Mouse (Mus musculus): ENCODE measurements around the gene Iscu. TPM values are rescaled to one million over a fixed set of nuclear protein-coding genes. Genes with fewer than 3 reads are reported as not detected.

The Iscu gene
- total RNA-seq, 1 experiment, result 78.4 TPM

DNA sequence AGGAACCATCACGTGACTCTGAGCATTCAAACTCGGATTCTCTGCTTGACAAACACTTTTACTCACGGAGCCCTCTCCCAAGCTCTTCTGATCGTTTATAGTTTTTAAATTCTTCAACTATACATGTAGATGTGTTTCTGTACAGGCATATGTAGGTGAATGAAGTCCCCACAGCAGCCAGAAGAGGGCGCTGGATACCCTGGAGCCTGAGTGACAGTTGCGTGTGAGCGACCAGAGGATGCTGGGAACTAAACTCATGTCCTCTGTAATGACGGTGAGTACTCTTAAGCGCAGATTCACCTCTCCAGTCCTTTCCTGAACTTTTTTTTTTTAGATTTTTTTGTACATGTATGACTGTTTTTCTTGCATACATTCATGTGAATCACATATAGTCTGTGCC lies 41.1 kb downstream of the Iscu start:
- TF ChIP-seq MAFK (IDR thresholded peaks at IDR 0.05; ENCODE audit: insufficient read depth, low read depth, low read length) (no peak), ZNF384 (IDR thresholded peaks at IDR 0.05; ENCODE audit: low read depth, low read length) (no peak), CHD2 (IDR thresholded peaks at IDR 0.05; ENCODE audit: low read depth, low read length) (no peak), ZC3H11A (IDR thresholded peaks at IDR 0.05; ENCODE audit: borderline replicate concordance, low read depth, low read length) (no peak), HCFC1 (IDR thresholded peaks at IDR 0.05; ENCODE audit: borderline replicate concordance, insufficient read depth, low read length) (no peak)
- Histone ChIP-seq H3K9ac (ENCODE audit: insufficient read depth, low read depth, low read length, poor library complexity, severe bottlenecking) (peak overlapping the region; percentile 37; the same call in 1 of the 2 replicates), H3K36me3 (ENCODE audit: control insufficient read depth, insufficient read depth, low read length, poor library complexity, severe bottlenecking) (no peaks in the 10 kb centered on the region), H3K4me3 (ENCODE audit: insufficient read depth in 1 of 2, low read depth in 1 of 2, low read length in 2 of 2, poor library complexity in 1 of 2, severe bottlenecking in 1 of 2) (no peak overlapping the region), H3K9me3 (ENCODE audit: control insufficient read depth, insufficient read depth, low read depth, low read length) (no peaks in the 10 kb centered on the region), H3K4me1 (ENCODE audit: control insufficient read depth in 2 of 2, insufficient read depth in 2 of 2, low read length in 2 of 2, poor library complexity in 1 of 2) (peaks cover 0 to 16% of the 10 kb centered on the region in 2 experiments; a peak in 2 of 4 replicates), H3K27ac (ENCODE audit: insufficient read depth, low read depth, low read length, poor library complexity, severe bottlenecking) (no peak overlapping the region)
- in situ Hi-C loops (cut with MboI; ENCODE audit: low sequenced_read_pairs in 2 of 2, unreplicated experiment in 2 of 2), result loop anchor here in 1 of 2 experiments (5.0 to 10.0 kb wide), 2 partner anchors 36 to 449 kb away; no protein-coding TSS in a partner anchor
- DNase-seq (ENCODE audit: low read depth, low spot score), result peak; percentile 80

DNA sequence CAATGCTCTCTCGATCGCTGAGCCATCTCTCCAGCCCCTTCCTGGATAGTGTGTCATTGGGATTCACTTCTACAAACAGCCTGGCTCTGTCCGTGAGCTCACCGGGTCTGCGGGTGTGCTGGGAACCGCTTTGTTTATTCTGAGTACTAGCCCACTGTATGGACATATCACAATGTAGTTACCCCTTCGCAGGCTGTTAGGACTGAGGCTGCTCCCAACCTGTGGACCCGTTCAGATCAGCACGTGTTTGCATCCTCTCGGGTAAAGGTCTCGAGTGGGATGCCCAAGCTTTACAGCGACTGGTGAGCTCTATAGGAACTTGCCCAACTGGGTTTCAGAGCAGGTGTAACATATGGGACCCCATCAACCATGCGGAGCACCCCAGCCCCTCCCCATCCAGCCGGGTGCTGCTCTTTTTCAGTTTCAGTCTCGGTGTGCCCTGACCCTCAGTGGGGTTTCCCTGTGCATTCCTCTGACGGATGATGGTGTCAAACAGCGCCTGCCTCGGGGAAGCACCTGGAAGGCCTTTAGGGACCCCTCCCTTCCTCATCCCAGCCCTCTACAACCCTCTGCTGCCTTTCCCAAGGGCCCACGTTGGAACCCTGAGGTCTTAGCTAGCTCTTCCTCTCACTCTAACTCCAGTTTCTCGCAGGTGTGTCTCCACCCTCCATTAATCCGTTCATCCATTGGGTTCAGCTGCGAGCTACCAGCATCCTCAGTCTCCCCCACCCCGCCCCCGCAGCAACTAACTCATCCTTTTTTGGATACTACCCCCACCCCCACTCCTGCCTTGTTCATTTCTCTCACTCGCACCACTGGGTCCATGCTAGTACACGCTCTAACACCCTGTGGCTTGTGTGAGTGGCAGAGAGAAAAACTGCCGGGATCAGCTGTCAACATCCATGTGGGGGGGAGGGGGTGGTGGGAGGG lies 41.8 kb downstream of the Iscu start:
- in situ Hi-C loops (cut with MboI; ENCODE audit: low sequenced_read_pairs in 2 of 2, unreplicated experiment in 2 of 2), result loop anchor here in 1 of 2 experiments (5.0 to 10.0 kb wide), 2 partner anchors 37 to 450 kb away; no protein-coding TSS in a partner anchor
- Histone ChIP-seq H3K9ac (ENCODE audit: insufficient read depth, low read depth, low read length, poor library complexity, severe bottlenecking) (peak overlapping the region; percentile 37; the same call in 1 of the 2 replicates), H3K27ac (ENCODE audit: insufficient read depth, low read depth, low read length, poor library complexity, severe bottlenecking) (no peak overlapping the region)

DNA sequence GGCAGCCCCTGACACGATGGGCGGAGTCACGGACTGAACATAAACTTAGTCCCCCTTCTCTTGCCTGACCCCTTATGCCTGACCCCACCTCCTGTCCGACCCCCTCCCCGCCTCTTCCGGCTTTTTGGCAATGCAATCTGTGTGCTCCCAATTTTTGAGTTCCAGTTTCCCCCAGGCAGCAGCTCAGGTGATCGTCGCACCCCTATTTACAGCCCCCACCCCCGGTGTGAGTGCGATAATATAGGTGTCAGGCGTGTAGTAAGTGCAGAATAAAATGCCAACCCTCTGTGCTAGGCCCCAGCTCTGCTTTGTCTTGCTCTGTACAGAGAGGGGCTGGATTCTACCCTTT lies 42.5 kb downstream of the Iscu start:
- in situ Hi-C loops (cut with MboI; ENCODE audit: low sequenced_read_pairs in 2 of 2, unreplicated experiment in 2 of 2), result loop anchor here in 1 of 2 experiments (10.0 kb wide), 1 partner anchor 450 kb away; no protein-coding TSS in a partner anchor
- H3K4me1 ChIP-seq (ENCODE audit: control insufficient read depth in 2 of 2, insufficient read depth in 2 of 2, low read length in 2 of 2, poor library complexity in 1 of 2), result peaks cover 0 to 20% of the 10 kb centered on the region in 2 experiments; a peak in 2 of 4 replicates
- TF ChIP-seq MAFK (IDR thresholded peaks at IDR 0.05; ENCODE audit: insufficient read depth, low read depth, low read length), result no peak
- TF ChIP-seq CHD2 (IDR thresholded peaks at IDR 0.05; ENCODE audit: low read depth, low read length), result no peak
- TF ChIP-seq ZC3H11A (IDR thresholded peaks at IDR 0.05; ENCODE audit: borderline replicate concordance, low read depth, low read length), result no peak
- no peak for TF ChIP-seq ZNF384 (IDR thresholded peaks at IDR 0.05; ENCODE audit: low read depth, low read length)
- no peak for TF ChIP-seq HCFC1 (IDR thresholded peaks at IDR 0.05; ENCODE audit: borderline replicate concordance, insufficient read depth, low read length)
- H3K4me3 ChIP-seq (ENCODE audit: insufficient read depth in 1 of 2, low read depth in 1 of 2, low read length in 2 of 2, poor library complexity in 1 of 2, severe bottlenecking in 1 of 2), result no peak overlapping the region
- no peak overlapping the region for H3K27ac ChIP-seq (ENCODE audit: insufficient read depth, low read depth, low read length, poor library complexity, severe bottlenecking)
- DNase-seq (ENCODE audit: low read depth, low spot score), result no peak
- H3K36me3 ChIP-seq (ENCODE audit: control insufficient read depth, insufficient read depth, low read length, poor library complexity, severe bottlenecking), result no peaks in the 10 kb centered on the region
- no peak overlapping the region for H3K9ac ChIP-seq (ENCODE audit: insufficient read depth, low read depth, low read length, poor library complexity, severe bottlenecking)
- no peaks in the 10 kb centered on the region for H3K9me3 ChIP-seq (ENCODE audit: control insufficient read depth, insufficient read depth, low read depth, low read length)

More for the DNA sequence above, 41.8 kb downstream of the Iscu start:
- Histone ChIP-seq H3K4me3 (ENCODE audit: insufficient read depth in 1 of 2, low read depth in 1 of 2, low read length in 2 of 2, poor library complexity in 1 of 2, severe bottlenecking in 1 of 2) (peak overlapping the region in 1 of 2 experiments; percentile 21; a peak in 1 of 4 replicates), H3K36me3 (ENCODE audit: control insufficient read depth, insufficient read depth, low read length, poor library complexity, severe bottlenecking) (no peaks in the 10 kb centered on the region), H3K4me1 (ENCODE audit: control insufficient read depth in 2 of 2, insufficient read depth in 2 of 2, low read length in 2 of 2, poor library complexity in 1 of 2) (peaks cover 0 to 20% of the 10 kb centered on the region in 2 experiments; a peak in 2 of 4 replicates), H3K9me3 (ENCODE audit: control insufficient read depth, insufficient read depth, low read depth, low read length) (no peaks in the 10 kb centered on the region)
- TF ChIP-seq ZC3H11A (IDR thresholded peaks at IDR 0.05; ENCODE audit: borderline replicate concordance, low read depth, low read length) (no peak), MAFK (IDR thresholded peaks at IDR 0.05; ENCODE audit: insufficient read depth, low read depth, low read length) (no peak), HCFC1 (IDR thresholded peaks at IDR 0.05; ENCODE audit: borderline replicate concordance, insufficient read depth, low read length) (no peak), ZNF384 (IDR thresholded peaks at IDR 0.05; ENCODE audit: low read depth, low read length) (no peak), CHD2 (IDR thresholded peaks at IDR 0.05; ENCODE audit: low read depth, low read length) (no peak)
- DNase-seq (ENCODE audit: low read depth, low spot score), result no peak

DNA sequence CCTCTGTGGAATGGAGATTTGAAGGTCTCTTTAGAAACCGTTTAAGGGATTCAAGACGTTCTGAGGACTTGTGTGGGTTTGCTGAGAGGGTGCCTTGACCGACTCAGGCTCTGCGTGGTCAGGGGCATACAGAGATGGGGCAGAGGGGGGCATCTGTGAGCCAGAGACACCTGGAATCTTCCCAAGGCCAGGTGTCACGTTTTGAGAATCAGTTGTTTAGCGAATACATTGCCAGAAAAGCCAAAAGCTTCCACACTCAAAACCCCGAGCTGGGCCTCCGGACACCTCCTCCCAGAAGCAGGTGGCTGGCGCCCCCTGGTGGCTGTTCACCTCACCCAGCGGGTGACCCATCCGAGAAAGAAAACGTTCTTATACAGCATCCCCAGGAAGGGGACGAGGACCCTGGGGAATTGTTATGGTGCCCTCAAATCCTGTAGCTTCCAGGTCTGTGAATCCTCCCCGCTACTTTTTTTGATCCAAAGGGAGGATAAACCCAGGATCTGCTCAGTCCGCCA lies 43.1 kb downstream of the Iscu start:
- no peak overlapping the region for H3K9ac ChIP-seq (ENCODE audit: insufficient read depth, low read depth, low read length, poor library complexity, severe bottlenecking)

More for the DNA sequence above, 43.1 kb downstream of the Iscu start:
- H3K9me3 ChIP-seq (ENCODE audit: control insufficient read depth, insufficient read depth, low read depth, low read length), result no peaks in the 10 kb centered on the region
- DNase-seq (ENCODE audit: low read depth, low spot score), result peak; percentile 72
- H3K4me1 ChIP-seq (ENCODE audit: control insufficient read depth in 2 of 2, insufficient read depth in 2 of 2, low read length in 2 of 2, poor library complexity in 1 of 2), result peaks cover 0 to 20% of the 10 kb centered on the region in 2 experiments; a peak in 2 of 4 replicates
- TF ChIP-seq HCFC1 (IDR thresholded peaks at IDR 0.05; ENCODE audit: borderline replicate concordance, insufficient read depth, low read length), result peak; percentile 40; the same call in 1 of the 2 replicates
- TF ChIP-seq ZNF384 (IDR thresholded peaks at IDR 0.05; ENCODE audit: low read depth, low read length), result no peak
- no peak for TF ChIP-seq CHD2 (IDR thresholded peaks at IDR 0.05; ENCODE audit: low read depth, low read length)
- TF ChIP-seq ZC3H11A (IDR thresholded peaks at IDR 0.05; ENCODE audit: borderline replicate concordance, low read depth, low read length), result peak; percentile 72
- 0 out of 2 replicates have a peak, but pooled peaks have one; percentile 4 for TF ChIP-seq MAFK (IDR thresholded peaks at IDR 0.05; ENCODE audit: insufficient read depth, low read depth, low read length)
- no peaks in the 10 kb centered on the region for H3K36me3 ChIP-seq (ENCODE audit: control insufficient read depth, insufficient read depth, low read length, poor library complexity, severe bottlenecking)
- no peak overlapping the region for H3K27ac ChIP-seq (ENCODE audit: insufficient read depth, low read depth, low read length, poor library complexity, severe bottlenecking)
- in situ Hi-C loops (cut with MboI; ENCODE audit: low sequenced_read_pairs in 2 of 2, unreplicated experiment in 2 of 2), result loop anchor here in 1 of 2 experiments (10.0 kb wide), 1 partner anchor 451 kb away; no protein-coding TSS in a partner anchor
- no peak overlapping the region for H3K4me3 ChIP-seq (ENCODE audit: insufficient read depth in 1 of 2, low read depth in 1 of 2, low read length in 2 of 2, poor library complexity in 1 of 2, severe bottlenecking in 1 of 2)

Measured in ES-E14 (cell line).